ENCODE assay signal across 12 mouse cellular contexts in genomic region chr2:30396246-30396645, GRCm38 (mm10).
"Had no signal": no experiment of that assay in that cellular context is flagged by ENCODE, and none has a peak within 500 bp of the region (broad histone marks: within the 10 kb centered on the region; RNA-seq: fewer than 3 reads in every experiment).

No protein-coding gene starts in this region.

- H3K27me3 ChIP-seq: liver, embryonic 15.5 days; megakaryocyte, embryonic 14.5 days; neural tube, embryonic 13.5 days had no signal

- H3K27ac ChIP-seq: left cerebral cortex, adult 2 months; liver, embryonic 15.5 days; midbrain, embryonic 12.5 days; neural tube, embryonic 13.5 days had no signal

- H3K4me3 ChIP-seq: left cerebral cortex, adult 2 months; liver, embryonic 15.5 days; megakaryocyte, embryonic 14.5 days; midbrain, embryonic 12.5 days; neural tube, embryonic 13.5 days had no signal

- ATAC-seq: midbrain, embryonic 16.5 days had no signal

- H3K4me2 ChIP-seq: liver, embryonic 11.5 days; liver, embryonic 15.5 days; midbrain, embryonic 12.5 days; neural tube, embryonic 13.5 days had no signal

- H3K9ac ChIP-seq: liver, embryonic 15.5 days; midbrain, embryonic 12.5 days; neural tube, embryonic 13.5 days had no signal

- DNase-seq: kidney, adult 2 months; kidney, postnatal 25 days; lung, postnatal 14 days; right cerebral cortex, postnatal 14 days; thymus, postnatal 4 days had no signal

- H3K9me3 ChIP-seq: liver, embryonic 15.5 days; megakaryocyte, embryonic 14.5 days; midbrain, embryonic 12.5 days; neural tube, embryonic 13.5 days had no signal
